Mouse (Mus musculus) midbrain, embryonic 16.5 days (tissue): ENCODE results near the gene Cox15. TPM values are rescaled to one million over a fixed set of nuclear protein-coding genes. Genes with fewer than 3 reads are reported as not detected.

Experiments
- ATAC-seq: fragments of 200-750 bp; cut with Nextera tagmentation; 2 replicates; pipeline ENCODE4 v1.8.0; 2017; ENCODE audit warnings: moderate TSS enrichment
- H3K27ac ChIP-seq: fragments of 300-500 bp; sonication (generic); 2 replicates; pipeline ENCODE4 v1.5.1; 2014; ENCODE audit warnings: mild to moderate bottlenecking, low read length, mixed read lengths
- H3K27me3 ChIP-seq: fragments of 300-500 bp; sonication (generic); 2 replicates; pipeline ENCODE4 v1.6.1; 2014; ENCODE audit warnings: low read depth, low read length, mixed read lengths; ENCODE audit not compliant: control insufficient read depth, insufficient read depth
- H3K36me3 ChIP-seq: fragments of 300-500 bp; sonication (generic); 2 replicates; pipeline ENCODE4 v1.6.1; 2014; ENCODE audit warnings: mild to moderate bottlenecking, low read length, moderate library complexity, mixed read lengths; ENCODE audit not compliant: control insufficient read depth, insufficient read depth
- H3K4me1 ChIP-seq: fragments of 300-500 bp; sonication (generic); 2 replicates; pipeline ENCODE4 v1.6.1; 2014; ENCODE audit warnings: mild to moderate bottlenecking, low read length, mixed read lengths; ENCODE audit not compliant: control insufficient read depth, insufficient read depth
- H3K4me2 ChIP-seq: fragments of 300-500 bp; sonication (generic); 2 replicates; pipeline ENCODE4 v1.6.1; 2014; ENCODE audit warnings: mild to moderate bottlenecking, low read length, mixed read lengths
- H3K4me3 ChIP-seq: fragments of 300-500 bp; sonication (generic); 2 replicates; pipeline ENCODE4 v1.5.1; 2014; ENCODE audit warnings: low read depth, mild to moderate bottlenecking, low read length, moderate library complexity, mixed read lengths
- H3K9ac ChIP-seq: fragments of 300-500 bp; sonication (generic); 2 replicates; pipeline ENCODE4 v1.6.1; 2014; ENCODE audit warnings: low read depth, low read length, mixed read lengths
- H3K9me3 ChIP-seq: fragments of 300-500 bp; sonication (generic); replicated peaks from 2 replicates; pipeline ENCODE4 v1.6.1; 2014; ENCODE audit warnings: mild to moderate bottlenecking, low read length, mixed read lengths; ENCODE audit not compliant: control insufficient read depth, poor library complexity, severe bottlenecking
- whole genome bisulfite sequencing: fragments of 180-500 bp; shearing (Covaris S2); extraction: QIAGEN DNeasy Blood & Tissue Kit; methylation state at CpG from one replicate; pipeline ENCODE4 v1.1.7; 2014; 5-methylcytosine and 5-hydroxymethylcytosine counted together
- polyA plus RNA-seq: library from polyadenylated mRNA; unstranded; fragments of >200 nt; fragmentation: Nextera tagmentation; extraction: Ambion mirVana; gene quantifications from 2 replicates; pipeline ENCODE4 v1.2.1, GENCODE M21; 2015

Gene Cox15
- polyA plus RNA-seq, 1 experiment from 2014 or later, result 13.1 TPM

DNA sequence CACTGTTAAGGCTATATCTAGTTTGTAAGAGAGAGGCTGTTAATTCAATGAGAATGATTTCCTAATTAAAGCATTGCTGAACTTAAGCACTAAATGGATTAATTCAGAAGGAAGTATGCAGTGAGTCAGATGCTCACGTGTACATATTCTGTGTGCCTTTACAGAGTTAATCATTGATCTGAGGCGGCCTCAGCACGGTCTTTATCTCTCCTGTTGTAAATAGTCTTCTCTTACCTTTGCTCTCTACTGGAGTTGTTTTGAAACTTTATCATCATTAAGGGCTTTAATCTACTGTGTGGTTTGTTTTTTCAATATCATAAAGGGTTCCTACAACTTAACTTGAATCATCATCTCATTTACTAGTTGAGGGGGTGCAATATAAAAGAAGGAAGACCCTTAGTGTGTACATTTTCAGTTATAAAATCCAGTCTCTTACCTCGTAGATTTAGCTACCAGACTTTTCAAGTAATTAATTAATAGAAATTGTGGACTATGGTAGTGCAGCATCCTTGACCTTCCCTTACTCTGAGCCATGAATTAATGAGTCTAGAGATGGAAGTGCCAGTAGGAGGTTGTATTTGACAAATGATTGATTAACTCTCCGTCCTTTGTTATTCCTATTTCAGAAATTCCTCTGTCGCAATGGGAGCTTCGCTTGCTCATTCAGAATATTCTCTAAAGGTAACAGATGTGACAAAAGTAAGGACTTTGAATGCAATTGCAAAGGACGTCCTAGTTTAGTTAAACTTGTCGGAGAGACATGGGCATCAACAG, 14.9 kb upstream of the Cox15 start:
- H3K27ac ChIP-seq, result no peak overlapping the region
- no peak overlapping the region for H3K9ac ChIP-seq
- H3K9me3 ChIP-seq, result no peaks in the 10 kb centered on the region
- 84% methylated on average over 9 of the region's 9 CpGs for WGBS
- H3K27me3 ChIP-seq, result no peaks in the 10 kb centered on the region
- H3K4me1 ChIP-seq, result no peaks in the 10 kb centered on the region
- no peaks in the 10 kb centered on the region for H3K36me3 ChIP-seq
- H3K4me3 ChIP-seq, result no peak overlapping the region
- ATAC-seq, result no peak
- no peak overlapping the region for H3K4me2 ChIP-seq

DNA sequence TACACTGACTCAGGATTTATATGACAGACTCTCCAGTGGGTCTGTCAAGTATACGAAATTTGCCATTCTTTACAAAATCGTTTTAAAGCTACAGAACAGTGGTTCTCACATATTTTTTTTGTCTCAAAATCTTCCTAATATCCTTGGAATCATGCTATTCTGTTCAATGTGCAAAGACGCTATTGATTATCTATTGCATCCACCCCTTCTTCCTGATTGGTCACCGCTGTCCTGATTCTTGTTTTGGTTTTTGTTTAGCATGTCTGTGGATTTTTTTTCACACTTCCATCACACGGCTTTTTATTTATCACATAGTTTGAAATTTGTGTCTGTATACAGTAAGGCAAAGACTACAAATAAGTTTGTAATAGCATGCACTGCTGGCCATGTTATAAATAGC, 13.7 kb upstream of the Cox15 start:
- Histone ChIP-seq H3K27ac (no peak overlapping the region), H3K4me2 (no peak overlapping the region), H3K27me3 (no peaks in the 10 kb centered on the region), H3K4me3 (no peak overlapping the region), H3K36me3 (no peaks in the 10 kb centered on the region), H3K9ac (no peak overlapping the region), H3K9me3 (no peaks in the 10 kb centered on the region), H3K4me1 (no peaks in the 10 kb centered on the region)
- 88% methylated on average over 5 of the region's 5 CpGs for WGBS
- ATAC-seq, result no peak

DNA sequence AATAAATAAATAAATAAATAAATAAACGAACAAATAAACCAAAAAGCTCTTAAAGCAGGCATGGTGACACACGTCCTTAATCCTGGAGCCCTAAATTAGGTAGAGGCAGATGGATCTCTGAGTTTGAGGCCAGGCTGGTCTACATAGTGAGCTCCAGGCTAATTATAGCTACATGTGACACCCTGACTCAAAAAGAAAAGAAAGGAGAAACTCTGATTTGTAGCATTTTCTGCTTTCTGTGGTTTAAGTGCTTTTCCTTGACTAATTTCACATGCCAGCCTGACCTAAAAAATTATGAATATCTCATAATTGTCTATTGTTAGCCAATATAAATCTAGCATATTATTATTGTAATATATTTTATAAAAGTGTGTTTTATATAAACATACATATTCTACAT, 9.6 kb upstream of the Cox15 start:
- H3K27me3 ChIP-seq, result no peaks in the 10 kb centered on the region
- H3K36me3 ChIP-seq, result no peaks in the 10 kb centered on the region

DNA sequence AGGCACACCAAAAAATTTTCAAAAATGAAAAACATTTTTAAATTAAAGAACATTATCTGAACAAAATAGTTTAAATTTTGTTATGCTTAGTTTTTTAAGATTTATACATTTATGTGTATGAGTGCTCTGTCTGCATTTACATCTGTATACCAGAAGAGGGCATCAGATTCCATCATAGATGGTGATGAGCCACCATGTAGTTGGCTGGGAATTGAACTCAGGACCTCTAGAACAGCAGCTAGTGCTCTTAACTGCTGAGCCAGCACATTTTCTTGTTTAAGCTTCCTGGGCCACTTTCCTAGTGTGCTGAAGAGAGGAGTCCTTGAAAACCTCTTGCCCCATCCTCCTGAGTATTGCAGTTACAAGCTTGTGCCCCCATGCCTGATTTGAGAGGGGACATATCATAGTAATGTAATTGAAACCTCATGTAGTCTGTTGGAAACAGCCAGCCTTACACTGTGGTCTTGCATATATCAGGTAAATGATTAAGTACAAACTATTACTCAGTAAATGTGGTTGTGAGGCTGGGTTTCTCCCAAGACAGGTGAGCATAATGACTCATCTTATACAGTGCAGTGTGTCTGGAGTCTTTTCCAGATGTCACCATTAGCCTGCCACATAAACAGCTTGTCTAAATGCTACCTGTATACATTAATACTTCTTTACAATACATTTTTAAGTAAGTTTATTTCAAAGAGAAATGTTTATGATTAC, 8.9 kb upstream of the Cox15 start:
- no peaks in the 10 kb centered on the region for H3K4me1 ChIP-seq
- no peaks in the 10 kb centered on the region for H3K9me3 ChIP-seq
- no peak overlapping the region for H3K4me2 ChIP-seq
- H3K27ac ChIP-seq, result no peak overlapping the region
- no peak for ATAC-seq
- no peak overlapping the region for H3K9ac ChIP-seq
- no peak overlapping the region for H3K4me3 ChIP-seq
- H3K27me3 ChIP-seq, result no peaks in the 10 kb centered on the region
- no peaks in the 10 kb centered on the region for H3K36me3 ChIP-seq

More for the DNA sequence above, 9.6 kb upstream of the Cox15 start:
- no peaks in the 10 kb centered on the region for H3K9me3 ChIP-seq
- WGBS, result 85% methylated on average over 2 of the region's 2 CpGs
- H3K4me1 ChIP-seq, result no peaks in the 10 kb centered on the region
- no peak overlapping the region for H3K27ac ChIP-seq
- no peak overlapping the region for H3K4me3 ChIP-seq
- no peak overlapping the region for H3K4me2 ChIP-seq
- H3K9ac ChIP-seq, result no peak overlapping the region
- no peak for ATAC-seq

DNA sequence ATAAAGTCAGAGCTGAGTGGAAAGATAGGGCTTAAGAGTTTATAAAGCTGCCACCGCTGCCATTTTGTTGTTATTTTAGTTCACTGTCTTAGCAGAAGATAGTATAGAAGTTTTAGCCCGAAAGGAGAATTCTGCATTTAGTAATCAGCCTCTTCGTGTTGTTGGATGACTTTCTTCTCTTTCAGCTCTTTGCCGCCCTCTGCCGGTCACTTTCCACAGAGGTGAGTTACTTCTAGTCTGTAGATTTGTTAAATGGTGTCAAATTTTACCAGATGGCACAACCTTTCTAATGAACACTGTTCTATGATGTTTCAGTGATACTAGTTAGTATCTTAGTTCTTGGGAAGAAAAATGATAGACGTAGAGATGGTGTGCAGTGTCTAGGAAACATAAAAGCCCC, 7.7 kb upstream of the Cox15 start:
- WGBS, result 22% methylated on average over 6 of the region's 6 CpGs
- Histone ChIP-seq H3K4me2 (no peak overlapping the region), H3K27me3 (no peaks in the 10 kb centered on the region), H3K4me3 (no peak overlapping the region), H3K9ac (no peak overlapping the region), H3K4me1 (no peaks in the 10 kb centered on the region), H3K9me3 (no peaks in the 10 kb centered on the region), H3K27ac (no peak overlapping the region), H3K36me3 (no peaks in the 10 kb centered on the region)
- no peak for ATAC-seq

DNA sequence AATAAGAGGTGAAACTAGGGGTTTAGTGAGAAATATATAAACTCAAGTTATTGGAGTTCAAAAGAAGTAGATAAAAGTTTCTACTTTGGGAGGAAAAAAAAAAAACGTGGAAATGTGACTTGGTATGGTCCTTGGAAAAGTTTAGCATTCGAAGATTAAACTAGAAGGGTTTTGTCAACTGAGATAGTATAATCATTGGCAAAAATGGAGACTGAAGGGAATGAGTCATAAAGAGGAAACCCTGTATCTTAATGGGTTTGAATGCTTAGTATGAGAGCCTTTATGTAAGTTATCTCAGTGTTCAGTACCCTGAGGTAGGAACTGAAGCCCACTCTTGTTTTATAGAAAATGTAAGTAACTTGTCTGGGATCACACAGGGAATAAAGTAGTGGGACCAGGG, 2.1 kb upstream of the Cox15 start:
- 82% methylated on average over 2 of the region's 2 CpGs for WGBS
- Histone ChIP-seq H3K27ac (no peak overlapping the region), H3K4me2 (no peak overlapping the region), H3K9me3 (no peaks in the 10 kb centered on the region), H3K4me1 (peaks cover 13% of the 10 kb centered on the region), H3K9ac (no peak overlapping the region), H3K27me3 (no peaks in the 10 kb centered on the region), H3K36me3 (0 out of 2 replicates have a peak, but pooled peaks cover 4% of the 10 kb centered on the region), H3K4me3 (no peak overlapping the region)
- no peak for ATAC-seq

DNA sequence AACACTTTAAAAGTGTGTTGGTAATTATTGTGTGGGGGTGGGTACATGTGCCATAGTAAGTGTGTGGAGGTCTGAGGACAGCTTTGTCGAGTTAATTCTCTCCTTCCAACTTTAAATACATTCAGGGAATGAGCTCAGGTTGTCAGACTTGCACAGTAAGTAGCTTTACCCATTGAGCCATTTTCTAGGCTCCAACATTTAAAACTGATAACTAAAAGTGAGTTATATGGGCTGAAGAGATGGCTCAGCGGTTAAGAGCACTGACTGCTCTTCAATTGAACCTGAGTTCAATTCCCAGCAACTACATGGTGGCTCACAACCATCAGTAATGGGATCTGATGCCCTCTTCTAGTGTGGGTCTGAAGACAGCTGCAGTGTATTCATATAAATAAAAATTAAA, 1.4 kb upstream of the Cox15 start:
- H3K36me3 ChIP-seq, result 0 out of 2 replicates have a peak, but pooled peaks cover 4% of the 10 kb centered on the region
- H3K4me1 ChIP-seq, result peaks cover 13% of the 10 kb centered on the region
- no peak overlapping the region for H3K4me2 ChIP-seq
- no peak overlapping the region for H3K9ac ChIP-seq
- ATAC-seq, result no peak
- H3K4me3 ChIP-seq, result no peak overlapping the region
- no peak overlapping the region for H3K27ac ChIP-seq
- H3K9me3 ChIP-seq, result no peaks in the 10 kb centered on the region
- no peaks in the 10 kb centered on the region for H3K27me3 ChIP-seq
- WGBS, result 82% methylated on average over 2 of the region's 2 CpGs

DNA sequence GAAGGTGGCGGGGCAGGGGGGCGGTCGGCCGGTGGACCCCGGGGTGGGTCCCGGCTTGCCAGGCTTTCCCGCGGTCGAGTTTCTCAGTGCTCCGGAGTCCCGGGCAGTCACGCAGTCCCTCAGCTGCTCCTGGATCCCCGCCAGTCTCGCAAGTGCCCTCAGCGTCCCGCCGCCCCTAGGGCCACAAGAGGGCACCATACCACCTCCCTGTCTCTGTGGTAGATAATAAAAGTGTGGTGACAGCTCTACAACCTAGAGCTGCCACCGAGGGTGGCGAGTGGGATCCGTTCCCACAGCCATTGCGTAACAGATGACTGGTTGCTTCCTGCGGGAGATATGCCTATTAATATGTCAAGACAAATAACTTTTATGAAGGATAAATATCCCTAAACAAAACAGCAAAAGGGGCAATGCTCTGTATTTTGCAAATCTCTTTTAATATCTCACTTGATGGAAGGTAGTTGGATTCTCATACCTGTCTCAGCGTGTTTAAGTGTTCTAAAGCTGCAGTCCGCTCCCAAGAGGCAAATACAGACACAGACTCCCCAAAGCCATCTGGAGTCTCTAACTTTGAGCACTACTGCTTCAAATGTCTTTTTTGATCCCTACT, 531 bp upstream of the Cox15 start:
- peak; percentile 93 for ATAC-seq
- under 1% methylated on average over 24 of the region's 24 CpGs for whole genome bisulfite sequencing
- Histone ChIP-seq H3K4me1 (peaks cover 13% of the 10 kb centered on the region), H3K4me3 (peak overlapping the region; percentile 76), H3K9me3 (no peaks in the 10 kb centered on the region), H3K9ac (peak overlapping the region; percentile 78), H3K27me3 (no peaks in the 10 kb centered on the region), H3K27ac (peak overlapping the region; percentile 96), H3K36me3 (peaks cover 9% of the 10 kb centered on the region; the same call in 1 of the 2 replicates), H3K4me2 (peak overlapping the region; percentile 71)

DNA sequence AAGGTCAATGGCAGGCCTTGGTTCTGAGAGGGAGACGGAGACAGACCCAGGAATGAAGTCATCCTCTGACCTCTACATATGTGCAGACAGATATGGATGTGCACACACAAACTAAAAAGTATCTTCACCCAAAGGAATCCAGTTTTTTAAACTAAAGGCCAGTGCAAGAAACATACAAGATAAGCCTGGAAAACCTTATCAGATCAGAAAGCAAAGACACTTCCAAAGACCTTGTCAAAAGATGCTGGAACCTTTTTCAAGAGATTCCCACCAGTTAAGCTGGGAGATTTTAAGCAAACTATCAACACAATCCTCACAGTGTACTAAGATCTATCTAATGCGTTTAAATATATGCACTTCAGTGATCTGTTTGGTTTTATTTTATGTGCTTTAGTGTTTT, 2.8 kb downstream of the Cox15 start:
- Histone ChIP-seq H3K4me1 (peaks cover 13% of the 10 kb centered on the region), H3K4me2 (no peak overlapping the region), H3K36me3 (peaks cover 20% of the 10 kb centered on the region; the same call in 1 of the 2 replicates), H3K9ac (no peak overlapping the region), H3K27me3 (no peaks in the 10 kb centered on the region), H3K4me3 (no peak overlapping the region), H3K9me3 (no peaks in the 10 kb centered on the region), H3K27ac (no peak overlapping the region)
- no peak for ATAC-seq
- WGBS, result 96% methylated on average over 2 of the region's 2 CpGs
